ENCODE assay signal across 8 mouse cellular contexts in genomic region chr4:82933698-82934210, GRCm38 (mm10). TPM values are rescaled to one million over a fixed set of nuclear protein-coding genes. Genes with fewer than 3 reads are reported as not detected.
DNase-seq lines count a peak whose midpoint lies in the region; ATAC-seq and TF ChIP-seq lines count a peak whose summit lies in the region.

No protein-coding gene starts in this region.

- DNase-seq in WW6 (ENCODE audit: low read depth, low spot score): peak; percentile 29
- DNase-seq in cerebellum, adult 8-10 months: peak; percentile 85
- DNase-seq in frontal cortex, postnatal 10 days (ENCODE audit: low spot score in 2 of 2): peak; percentile 54 to 80
- peak; percentile 92 for DNase-seq in layer of hippocampus, postnatal 10 days (ENCODE audit: low spot score in 2 of 2)
- peak; percentile 81 for DNase-seq in lung, postnatal 0 days (ENCODE audit: low spot score)
- peak; percentile 64 for DNase-seq in ovary, postnatal 14 days (ENCODE audit: low spot score)
- peak; percentile 36 for DNase-seq in yolk sac, embryonic 10.5 days (ENCODE audit: low spot score)

- peak; percentile 96 for TF ChIP-seq CTCF in lung, postnatal 0 days (IDR thresholded peaks at IDR 0.05)

- H3K4me1 ChIP-seq in hindbrain, embryonic 13.5 days (replicated peaks): peaks cover 2% of the 10 kb centered on the region; the same call in 1 of the 2 replicates
- H3K4me1 ChIP-seq in lung, postnatal 0 days (ENCODE audit: insufficient read depth, low read depth, low read length): no peaks in the 10 kb centered on the region

- H3K27me3 ChIP-seq in hindbrain, embryonic 13.5 days: no peaks in the 10 kb centered on the region
- H3K27me3 ChIP-seq in lung, postnatal 0 days (replicated peaks; ENCODE audit: insufficient read depth, low read length): no peaks in the 10 kb centered on the region

- H3K4me3 ChIP-seq in hindbrain, embryonic 13.5 days: peak overlapping the region; percentile 17
- peak overlapping the region; percentile 31; the same call in 1 of the 2 replicates for H3K4me3 ChIP-seq in lung, postnatal 0 days (ENCODE audit: low read depth, low read length)

- TF ChIP-seq EP300 in lung, postnatal 0 days (IDR thresholded peaks at IDR 0.05): no peak

- peak overlapping the region; percentile 62; the same call in 1 of the 2 replicates for H3K9ac ChIP-seq in hindbrain, embryonic 13.5 days
- H3K9ac ChIP-seq in lung, postnatal 0 days (replicated peaks; ENCODE audit: low read depth): no peak overlapping the region

- H3K4me2 ChIP-seq in hindbrain, embryonic 13.5 days: peak overlapping the region; percentile 47
- H3K4me2 ChIP-seq in lung, postnatal 0 days (replicated peaks; ENCODE audit: low read depth, low read length): peak overlapping the region; percentile 44

- peak overlapping the region; percentile 44 for H3K27ac ChIP-seq in hindbrain, embryonic 13.5 days
- no peak overlapping the region for H3K27ac ChIP-seq in lung, postnatal 0 days (ENCODE audit: low read length)

- peak; percentile 75 for ATAC-seq in hindbrain, embryonic 13.5 days (ENCODE audit: low FRiP score)
- peak; percentile 70 for ATAC-seq in lung, postnatal 0 days

- no peaks in the 10 kb centered on the region for H3K9me3 ChIP-seq in hindbrain, embryonic 13.5 days
- H3K9me3 ChIP-seq in lung, postnatal 0 days (ENCODE audit: low read length): no peaks in the 10 kb centered on the region

- WGBS in hindbrain, embryonic 13.5 days: 7% methylated on average over 14 of the region's 14 CpGs
- 16% methylated on average over 14 of the region's 14 CpGs for WGBS in lung, postnatal 0 days

- no peaks in the 10 kb centered on the region for H3K36me3 ChIP-seq in hindbrain, embryonic 13.5 days
- H3K36me3 ChIP-seq in lung, postnatal 0 days (ENCODE audit: insufficient read depth, low read length): no peaks in the 10 kb centered on the region

RNA-seq across cellular contexts. Expression of gene Cer1, which starts 48.8 kb away (rescaled TPM):
- polyA plus RNA-seq in hindbrain, embryonic 13.5 days (2015; fragmentation: Nextera tagmentation; extraction: Ambion mirVana): 0.14 TPM in 1 of 2 replicates, not detected in the other
- total RNA-seq in layer of hippocampus, postnatal 10 days (2021): under 1 TPM in 1 of 2 experiments, not detected in 1; 0.18 TPM
- not detected in 2 replicates for polyA plus RNA-seq in lung, postnatal 0 days (2015; fragmentation: Nextera tagmentation; extraction: Ambion mirVana)

Comparison
In these comparisons a context has a peak if more than half of its experiments do, and no peak if none do; other contexts are left out.
1. DNase-seq: peak in every context shown above with its lines; median percentile 92 in layer of hippocampus, postnatal 10 days; 85 in cerebellum, adult 8-10 months; 81 in lung, postnatal 0 days; 67 in frontal cortex, postnatal 10 days; 64 in ovary, postnatal 14 days; 36 in yolk sac, embryonic 10.5 days; 29 in WW6.